Mouse (Mus musculus): ENCODE data around the gene Sephs1.

The Sephs1 gene

GRCm38 (mm10) chr2:4881350-4882248 is at the start of gene Sephs1:
TSS of gene Sephs1 (plus strand) at chr2:4881564.
- DNase-seq: peak; percentile 80 to 85

GRCm38 (mm10) chr2:4832166-4832565 is 49.2 kb upstream of the Sephs1 start:
- no peak for DNase-seq

GRCm38 (mm10) chr2:4849449-4849848 is 31.9 kb upstream of the Sephs1 start:
- no peak for DNase-seq

- DNase-seq: no peak
These were observed 24.2 kb upstream of the Sephs1 start for GRCm38 (mm10) chr2:4857186-4857585.

- no peak for DNase-seq
These were observed 23.2 kb upstream of the Sephs1 start for GRCm38 (mm10) chr2:4858161-4858560.

- peak; percentile 38 to 61 for DNase-seq
These were observed 17.2 kb upstream of the Sephs1 start for GRCm38 (mm10) chr2:4864008-4864816.

GRCm38 (mm10) chr2:4864817-4865296 is 16.5 kb upstream of the Sephs1 start:
- DNase-seq: no peak

GRCm38 (mm10) chr2:4868028-4868725 is 13.2 kb upstream of the Sephs1 start:
- no peak for DNase-seq

- DNase-seq: no peak
These were observed 8.6 kb upstream of the Sephs1 start for GRCm38 (mm10) chr2:4872740-4873139.

GRCm38 (mm10) chr2:4873331-4873730 is 8.0 kb upstream of the Sephs1 start:
- no peak for DNase-seq

GRCm38 (mm10) chr2:4875090-4875489 is 6.3 kb upstream of the Sephs1 start:
- no peak for DNase-seq

GRCm38 (mm10) chr2:4876131-4876530 is 5.2 kb upstream of the Sephs1 start:
- DNase-seq: no peak

GRCm38 (mm10) chr2:4880737-4881349 is 521 bp upstream of the Sephs1 start:
- DNase-seq: no peak

- DNase-seq: peak; percentile 62 to 66
These were observed 956 bp downstream of the Sephs1 start for GRCm38 (mm10) chr2:4882249-4882791.

- DNase-seq: peak; percentile 9 to 16
These were observed 1.8 kb downstream of the Sephs1 start for GRCm38 (mm10) chr2:4883009-4883704.

GRCm38 (mm10) chr2:4886896-4887295 is 5.5 kb downstream of the Sephs1 start:
- DNase-seq: no peak

GRCm38 (mm10) chr2:4895598-4895997 is 14.2 kb downstream of the Sephs1 start:
- DNase-seq: no peak

GRCm38 (mm10) chr2:4896970-4897369 is 15.6 kb downstream of the Sephs1 start:
- no peak for DNase-seq

GRCm38 (mm10) chr2:4900624-4901023 is 19.3 kb downstream of the Sephs1 start:
- DNase-seq: no peak

GRCm38 (mm10) chr2:4902346-4902745 is 21.0 kb downstream of the Sephs1 start:
- DNase-seq: no peak

- DNase-seq: no peak
These were observed 25.8 kb downstream of the Sephs1 start for GRCm38 (mm10) chr2:4907120-4907519.

- no peak for DNase-seq
These were observed 26.6 kb downstream of the Sephs1 start for GRCm38 (mm10) chr2:4907916-4908315.

Data from thymus, postnatal 36 days (tissue).